Mouse (Mus musculus) hindbrain, postnatal 0 days (tissue): ENCODE results near the gene Stk11ip. TPM values are rescaled to one million over a fixed set of nuclear protein-coding genes. Genes with fewer than 3 reads are reported as not detected.
A peak's percentile ranks its signal among the peaks of the same experiment; 100 is the strongest.

Experiments
- ATAC-seq: fragments of 200-750 bp; cut with Nextera tagmentation; 2 replicates; pipeline ENCODE4 v1.8.0; 2017; ENCODE audit warnings: mild to moderate bottlenecking, moderate TSS enrichment, moderate library complexity
- DNase-seq: peaks from one replicate; pipeline ENCODE4 v3.0.0-alpha.2; 2015; ENCODE audit warnings: low spot score
- H3K27ac ChIP-seq: fragments of 300-500 bp; sonication (generic); 2 replicates; pipeline ENCODE4 v1.5.1; 2014; ENCODE audit warnings: mild to moderate bottlenecking
- H3K27me3 ChIP-seq: fragments of 300-500 bp; sonication (generic); 2 replicates; pipeline ENCODE4 v1.6.1; 2014; ENCODE audit warnings: low read length, mixed read lengths; ENCODE audit not compliant: insufficient read depth
- H3K36me3 ChIP-seq: fragments of 300-500 bp; sonication (generic); 2 replicates; pipeline ENCODE4 v1.6.1; 2014; ENCODE audit warnings: low read length, mixed read lengths; ENCODE audit not compliant: insufficient read depth
- H3K4me1 ChIP-seq: fragments of 300-500 bp; sonication (generic); 2 replicates; pipeline ENCODE4 v1.6.1; 2014; ENCODE audit warnings: antibody characterized with exemption, low read length, mixed read lengths; ENCODE audit not compliant: insufficient read depth
- H3K4me2 ChIP-seq: fragments of 300-500 bp; sonication (generic); 2 replicates; pipeline ENCODE4 v1.6.1; 2014; ENCODE audit warnings: low read depth, mild to moderate bottlenecking, low read length, moderate library complexity, mixed read lengths
- H3K4me3 ChIP-seq: fragments of 300-500 bp; sonication (generic); 2 replicates; pipeline ENCODE4 v1.5.1; 2014; ENCODE audit warnings: low read length
- H3K9ac ChIP-seq: fragments of 300-500 bp; sonication (generic); replicated peaks from 2 replicates; pipeline ENCODE4 v1.6.1; 2014; ENCODE audit warnings: mild to moderate bottlenecking, low read length, moderate library complexity, mixed read lengths
- H3K9me3 ChIP-seq: fragments of 300-500 bp; sonication (generic); 2 replicates; pipeline ENCODE4 v1.6.1; 2016; ENCODE audit warnings: low read length, mixed read lengths
- CTCF ChIP-seq: IDR thresholded peaks from 2 replicates; pipeline ENCODE4 v1.5.1; 2016; ENCODE audit warnings: antibody characterized with exemption, control low read depth, low read depth
- WGBS: fragments of 180-500 bp; shearing (Covaris S2); extraction: QIAGEN DNeasy Blood & Tissue Kit; methylation state at CpG from one replicate; pipeline ENCODE4 v1.1.7; 2014; 5-methylcytosine and 5-hydroxymethylcytosine counted together
- polyA plus RNA-seq: library from polyadenylated mRNA; unstranded; fragments of >200 nt; fragmentation: Nextera tagmentation; extraction: Ambion mirVana; gene quantifications from 2 replicates; pipeline ENCODE4 v1.2.1, GENCODE M21; 2015
- total RNA-seq: library from RNA; depleted of rRNA; stranded (reverse); fragments of >200 nt; gene quantifications from 2 replicates; pipeline ENCODE4 v1.2.3, GENCODE M21; 2014

Stk11ip gene
- total and polyA plus RNA-seq, 2 experiments from 2014 or later: 14.0 to 46.9 TPM

- TF ChIP-seq CTCF: no peak
- H3K9me3 ChIP-seq: no peaks in the 10 kb centered on the region
- no peak overlapping the region for H3K9ac ChIP-seq
- 88% methylated on average over 34 of the region's 34 CpGs for WGBS
- no peaks in the 10 kb centered on the region; the same call in 1 of the 2 replicates for H3K36me3 ChIP-seq
- peaks cover 3% of the 10 kb centered on the region; the same call in 1 of the 2 replicates for H3K4me1 ChIP-seq
- DNase-seq (no peak), ATAC-seq (no peak)
- no peak overlapping the region for H3K4me3 ChIP-seq
- H3K27ac ChIP-seq: no peak overlapping the region
- H3K27me3 ChIP-seq: no peaks in the 10 kb centered on the region
- no peak overlapping the region for H3K4me2 ChIP-seq
Measured at GRCm38 (mm10) chr1:75490785-75491551, 30.4 kb upstream of the Stk11ip start.

- H3K4me2 ChIP-seq: no peak overlapping the region
- H3K27ac ChIP-seq: no peak overlapping the region
- no peak overlapping the region for H3K9ac ChIP-seq
- ATAC-seq (no peak), DNase-seq (no peak)
- no peaks in the 10 kb centered on the region for H3K9me3 ChIP-seq
- no peak for TF ChIP-seq CTCF
- WGBS: 44% methylated on average over 24 of the region's 24 CpGs
- H3K36me3 ChIP-seq: peaks cover 10% of the 10 kb centered on the region
- H3K27me3 ChIP-seq: no peaks in the 10 kb centered on the region
- H3K4me3 ChIP-seq: no peak overlapping the region
- no peaks in the 10 kb centered on the region for H3K4me1 ChIP-seq
Measured at GRCm38 (mm10) chr1:75492579-75493170, 28.7 kb upstream of the Stk11ip start.

GRCm38 (mm10) chr1:75494878-75495548 is 26.3 kb upstream of the Stk11ip start:
- DNase-seq (peak; percentile 78), ATAC-seq (peak; percentile 48)

GRCm38 (mm10) chr1:75498897-75499296 is 22.4 kb upstream of the Stk11ip start:
- H3K36me3 ChIP-seq: peaks cover 27% of the 10 kb centered on the region
- H3K4me3 ChIP-seq: no peak overlapping the region
- no peak overlapping the region for H3K4me2 ChIP-seq
- H3K9me3 ChIP-seq: no peaks in the 10 kb centered on the region
- no peak overlapping the region for H3K9ac ChIP-seq
- 91% methylated on average over 4 of the region's 4 CpGs for WGBS
- H3K4me1 ChIP-seq: no peaks in the 10 kb centered on the region
- TF ChIP-seq CTCF: no peak
- no peaks in the 10 kb centered on the region for H3K27me3 ChIP-seq
- ATAC-seq (no peak), DNase-seq (no peak)
- no peak overlapping the region for H3K27ac ChIP-seq

More at GRCm38 (mm10) chr1:75494878-75495548, 26.3 kb upstream of the Stk11ip start:
- TF ChIP-seq CTCF: peak; percentile 86
- no peaks in the 10 kb centered on the region for H3K4me1 ChIP-seq
- H3K27ac ChIP-seq: no peak overlapping the region
- H3K9me3 ChIP-seq: no peaks in the 10 kb centered on the region
- H3K4me3 ChIP-seq: no peak overlapping the region
- WGBS: 42% methylated on average over 12 of the region's 12 CpGs
- H3K36me3 ChIP-seq: peaks cover 22% of the 10 kb centered on the region
- no peak overlapping the region for H3K4me2 ChIP-seq
- H3K27me3 ChIP-seq: no peaks in the 10 kb centered on the region
- no peak overlapping the region for H3K9ac ChIP-seq

GRCm38 (mm10) chr1:75499441-75499840 is 21.9 kb upstream of the Stk11ip start:
- H3K9ac ChIP-seq: no peak overlapping the region
- TF ChIP-seq CTCF: peak; percentile 33
- H3K36me3 ChIP-seq: peaks cover 27% of the 10 kb centered on the region
- 86% methylated on average over 7 of the region's 7 CpGs for WGBS
- ATAC-seq: no peak
- H3K4me1 ChIP-seq: 0 out of 2 replicates have a peak, but pooled peaks cover 3% of the 10 kb centered on the region
- no peak overlapping the region for H3K4me2 ChIP-seq
- no peaks in the 10 kb centered on the region for H3K9me3 ChIP-seq
- DNase-seq: no peak
- H3K27ac ChIP-seq: no peak overlapping the region
- H3K4me3 ChIP-seq: no peak overlapping the region
- no peaks in the 10 kb centered on the region for H3K27me3 ChIP-seq

GRCm38 (mm10) chr1:75501905-75502304 is 19.4 kb upstream of the Stk11ip start:
- DNase-seq: no peak
- no peak for TF ChIP-seq CTCF
- Histone ChIP-seq H3K4me3 (no peak overlapping the region), H3K27me3 (no peaks in the 10 kb centered on the region), H3K4me1 (0 out of 2 replicates have a peak, but pooled peaks cover 11% of the 10 kb centered on the region), H3K36me3 (peaks cover 18% of the 10 kb centered on the region; the same call in 1 of the 2 replicates), H3K4me2 (no peak overlapping the region), H3K9ac (no peak overlapping the region), H3K9me3 (no peaks in the 10 kb centered on the region), H3K27ac (no peak overlapping the region)
- ATAC-seq: no peak
- WGBS: 96% methylated on average over 9 of the region's 9 CpGs
